Mouse (Mus musculus): ENCODE results near the gene Mknk2.

DNA sequence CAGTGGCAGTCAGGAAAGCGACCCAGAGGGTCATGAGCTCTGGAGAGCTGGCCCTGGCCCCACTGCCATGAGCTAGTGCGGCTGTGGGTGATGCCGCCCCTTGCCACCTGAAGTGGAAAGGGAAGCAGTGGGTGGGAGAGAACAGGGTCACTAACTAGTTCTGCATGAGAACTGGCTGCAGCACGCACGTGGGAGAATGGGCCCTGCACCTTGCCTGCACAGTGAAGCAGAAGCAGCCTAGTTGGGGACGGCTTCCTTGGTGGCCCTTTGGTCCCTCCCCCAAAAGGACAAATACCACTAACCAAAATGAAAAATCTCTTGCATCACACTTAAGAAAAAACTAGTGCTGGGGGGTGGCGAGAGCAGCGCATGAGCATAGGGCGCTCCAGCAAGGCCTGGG lies 20.7 kb upstream of the Mknk2 start:
- no peak for TF ChIP-seq CTCF (IDR thresholded peaks at IDR 0.05; ENCODE audit: low read depth)
- TF ChIP-seq EP300 (IDR thresholded peaks at IDR 0.05; ENCODE audit: low read depth): no peak
